Mouse (Mus musculus) lung, postnatal 25 days (tissue): ENCODE measurements around the gene Olfr575.

ENCODE experiments used
- DNase-seq: peaks from one replicate; pipeline ENCODE4 v3.0.0; 2022; ENCODE audit warnings: low spot score

Gene Olfr575

DNA sequence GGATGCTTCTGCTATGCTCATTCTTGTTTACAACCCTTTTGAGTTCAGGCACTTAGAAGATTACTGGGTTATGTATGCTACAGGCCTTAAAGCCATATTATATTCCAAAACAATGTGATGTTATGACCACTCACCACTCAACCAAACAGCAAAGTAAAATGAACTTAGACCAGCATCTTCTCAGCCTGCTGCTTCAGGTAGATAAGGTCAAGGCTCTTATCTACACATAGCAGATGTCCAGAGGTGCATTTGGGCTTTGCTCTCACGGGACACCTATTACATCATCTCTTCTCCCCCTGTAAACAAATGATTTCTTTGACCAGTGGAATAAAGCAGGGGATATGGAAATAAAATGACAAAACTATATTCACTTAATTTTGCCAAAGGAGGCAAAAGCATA, at the start of gene Olfr575:
TSS of gene Olfr575 (minus strand) at position 183 of the 400 bp plus-strand sequence.
- DNase-seq: no peak

- no peak for DNase-seq
Measured at GRCm38 (mm10) chr7:102989224-102989623, 30.6 kb upstream of the Olfr575 start, which contains the start of gene Olfr578. Gene Olfr578, minus strand, starts transcription at chr7:102989324.

DNA sequence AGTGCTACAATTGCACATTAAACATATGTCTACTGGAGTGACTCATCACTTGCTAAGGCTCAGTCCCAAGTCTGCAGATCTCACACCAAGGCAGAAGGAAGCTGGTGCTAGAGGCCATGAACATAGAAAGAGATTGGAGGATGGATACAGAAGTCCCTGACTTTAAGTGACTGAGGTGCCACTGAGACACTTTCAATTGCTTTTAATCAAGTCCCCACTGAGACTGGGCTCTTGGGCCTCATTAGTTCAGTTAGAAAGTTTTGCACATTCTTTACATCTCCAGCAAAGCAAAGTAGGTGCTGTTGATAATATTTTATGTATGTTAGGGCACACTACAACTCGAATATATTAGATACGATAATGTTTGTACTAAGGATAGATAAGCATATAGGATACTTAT, 17.3 kb upstream of the Olfr575 start, which contains the start of gene Olfr577:
TSS of gene Olfr577 (minus strand) at position 101 of the 400 bp plus-strand sequence.
- no peak for DNase-seq

GRCm38 (mm10) chr7:102974399-102974798, 15.8 kb upstream of the Olfr575 start:
- DNase-seq: no peak

DNA sequence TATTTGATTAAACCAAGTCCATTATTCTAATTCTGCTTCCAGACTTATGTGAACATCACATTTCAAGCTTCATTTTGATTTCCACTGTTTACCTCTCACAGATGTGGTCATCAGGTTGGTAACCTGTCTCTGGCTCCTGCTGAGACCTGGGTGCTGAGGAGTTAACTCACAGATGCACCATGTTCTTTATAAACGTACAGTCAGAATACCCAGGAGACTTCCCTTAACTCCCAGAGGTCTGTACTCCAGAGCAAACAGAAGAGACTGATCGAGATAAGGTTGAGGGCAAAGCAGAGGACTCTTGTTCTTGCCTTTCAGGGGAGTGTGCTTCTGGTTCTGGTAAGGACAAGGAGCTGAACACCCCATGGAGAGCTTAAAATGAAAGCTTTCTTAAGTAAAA, 3.8 kb upstream of the Olfr575 start, which contains the start of gene Olfr576:
TSS of gene Olfr576 (plus strand) at position 301 of the 400 bp plus-strand sequence.
- no peak for DNase-seq

- no peak for DNase-seq
Measured at GRCm38 (mm10) chr7:102958137-102958536, 438 bp downstream of the Olfr575 start.

DNA sequence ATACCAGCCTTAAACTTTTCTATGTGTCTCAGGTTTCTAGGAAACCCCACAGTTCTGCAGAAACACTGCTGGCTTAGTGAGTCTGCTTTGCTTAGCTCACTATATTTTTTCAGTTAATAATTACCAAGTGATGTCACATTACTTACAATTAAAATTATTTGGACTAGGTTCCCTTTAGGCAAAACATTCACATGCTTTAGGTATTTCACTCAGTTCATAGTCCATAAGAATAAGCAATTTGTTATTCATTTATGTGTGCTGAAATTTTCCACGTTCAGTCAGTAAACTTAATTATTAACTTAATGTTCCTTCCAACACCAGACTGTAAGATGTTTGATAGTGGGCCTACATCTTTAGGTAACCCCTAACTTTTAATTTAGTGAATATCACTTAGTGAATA, 7.8 kb downstream of the Olfr575 start:
- DNase-seq: no peak

- DNase-seq: no peak
Measured at GRCm38 (mm10) chr7:102948167-102948566, 10.4 kb downstream of the Olfr575 start, which contains the start of gene Olfr574. Gene Olfr574, plus strand, starts transcription at chr7:102948467.

- no peak for DNase-seq
Measured at GRCm38 (mm10) chr7:102943417-102943816, 15.2 kb downstream of the Olfr575 start.

- no peak for DNase-seq
Measured at GRCm38 (mm10) chr7:102942475-102942874, 16.1 kb downstream of the Olfr575 start, which contains the start of gene Olfr573-ps1. Gene Olfr573-ps1, minus strand, starts transcription at chr7:102942575.

DNA sequence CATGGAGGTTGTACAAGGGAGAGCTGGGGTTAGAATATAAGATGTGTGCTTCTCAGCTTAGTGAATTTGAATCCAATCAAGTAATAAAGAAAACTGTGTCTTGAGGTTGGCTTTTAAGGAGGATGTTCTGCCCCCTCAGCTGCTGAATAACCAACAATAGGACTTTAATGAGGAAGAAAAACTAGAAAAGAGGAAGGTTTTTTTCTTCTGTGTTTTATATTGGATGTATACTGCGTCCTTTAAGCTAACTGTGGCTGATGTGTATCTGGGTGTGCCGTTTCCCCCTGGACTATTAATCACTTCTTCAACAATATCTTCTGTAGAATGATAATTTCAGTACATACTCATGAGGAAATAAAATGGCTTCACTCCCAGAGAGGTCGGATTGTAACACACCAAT, 31.5 kb downstream of the Olfr575 start:
- no peak for DNase-seq

GRCm38 (mm10) chr7:102924109-102924508, 34.5 kb downstream of the Olfr575 start, which contains the start of gene Olfr572:
Gene Olfr572, plus strand, starts transcription at chr7:102924409.
- DNase-seq: no peak

DNA sequence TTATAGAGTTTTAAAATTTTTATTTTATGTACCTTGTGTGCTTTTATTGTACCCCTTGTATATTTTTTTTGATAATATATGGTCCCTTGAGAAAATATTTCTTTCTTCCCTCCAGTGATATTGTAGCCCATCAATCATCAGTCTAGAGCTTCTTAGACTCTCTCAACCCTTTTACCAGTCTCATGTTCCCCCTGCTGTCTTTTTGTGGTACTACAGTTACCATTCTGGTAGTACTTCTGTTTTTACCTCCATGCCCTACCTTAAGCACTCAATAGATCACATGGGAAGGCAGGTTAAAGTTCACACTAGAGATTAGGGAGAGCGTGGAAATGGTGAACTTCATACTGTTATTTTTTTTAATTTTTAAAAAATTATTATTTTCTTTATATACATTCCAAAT, 38.9 kb downstream of the Olfr575 start:
- no peak for DNase-seq

GRCm38 (mm10) chr7:102917032-102917875, 41.3 kb downstream of the Olfr575 start, which contains the start of gene Olfr571:
Gene Olfr571, minus strand, starts transcription at chr7:102917536.
- DNase-seq: no peak

GRCm38 (mm10) chr7:102916405-102916804, 42.2 kb downstream of the Olfr575 start:
- DNase-seq: no peak

GRCm38 (mm10) chr7:102915261-102915660, 43.3 kb downstream of the Olfr575 start:
- DNase-seq: no peak
